Mouse (Mus musculus) stomach, embryonic 14.5 days (tissue): Measurements from ENCODE around the gene Cyp4a32. TPM values are rescaled to one million over a fixed set of nuclear protein-coding genes. Genes with fewer than 3 reads are reported as not detected.
"Not testable (repeated sequence)": the region's sequence is repeated elsewhere in the genome, so short reads cannot be mapped to it uniquely, and the experiment has no call there.

ENCODE experiments used
- ATAC-seq: fragments of 200-750 bp; cut with Nextera tagmentation; 2 replicates; pipeline ENCODE4 v1.8.0; 2017; ENCODE audit warnings: low read depth, moderate TSS enrichment; ENCODE audit not compliant: insufficient number of reproducible peaks, insufficient read depth, low FRiP score
- H3K27ac ChIP-seq: fragments of 300-500 bp; sonication (generic); 2 replicates; pipeline ENCODE4 v1.5.1; 2014; ENCODE audit warnings: mild to moderate bottlenecking, low read length, moderate library complexity, mixed read lengths
- H3K27me3 ChIP-seq: fragments of 300-500 bp; sonication (generic); 2 replicates; pipeline ENCODE4 v1.6.1; 2014; ENCODE audit warnings: low read length, control low read depth, mixed read lengths; ENCODE audit not compliant: control insufficient read depth, insufficient read depth
- H3K36me3 ChIP-seq: fragments of 300-500 bp; sonication (generic); 2 replicates; pipeline ENCODE4 v1.6.1; 2014; ENCODE audit warnings: mild to moderate bottlenecking, control low read depth, low read length, moderate library complexity, mixed read lengths; ENCODE audit not compliant: control insufficient read depth, insufficient read depth
- H3K4me1 ChIP-seq: fragments of 300-500 bp; sonication (generic); 2 replicates; pipeline ENCODE4 v1.6.1; 2014; ENCODE audit warnings: low read length, control low read depth, mixed read lengths; ENCODE audit not compliant: control insufficient read depth, insufficient read depth
- H3K4me2 ChIP-seq: fragments of 300-500 bp; sonication (generic); replicated peaks from 2 replicates; pipeline ENCODE4 v1.6.1; 2014; ENCODE audit warnings: low read depth, low read length, control low read depth
- H3K4me3 ChIP-seq: fragments of 300-500 bp; sonication (generic); 2 replicates; pipeline ENCODE4 v1.5.1; 2014; ENCODE audit warnings: low read depth, low read length, control low read depth
- H3K9ac ChIP-seq: fragments of 300-500 bp; sonication (generic); replicated peaks from 2 replicates; pipeline ENCODE4 v1.6.1; 2014; ENCODE audit warnings: low read depth, mild to moderate bottlenecking, control low read depth, low read length, moderate library complexity, mixed read lengths
- H3K9me3 ChIP-seq: fragments of 300-500 bp; sonication (generic); 2 replicates; pipeline ENCODE4 v1.6.1; 2016; ENCODE audit warnings: low read depth, low read length, control low read depth; ENCODE audit not compliant: control insufficient read depth
- WGBS: fragments of 180-500 bp; shearing (Covaris S2); extraction: QIAGEN DNeasy Blood & Tissue Kit; methylation state at CpG from one replicate; pipeline ENCODE4 v1.1.7; 2014; 5-methylcytosine and 5-hydroxymethylcytosine counted together
- polyA plus RNA-seq: library from polyadenylated mRNA; unstranded; fragments of >200 nt; fragmentation: Nextera tagmentation; extraction: Ambion mirVana; gene quantifications from 2 replicates; pipeline ENCODE4 v1.2.1, GENCODE M21; 2014

The Cyp4a32 gene
- polyA plus RNA-seq, 1 experiment from 2014 or later = not detected

- no peak for ATAC-seq
- H3K9ac ChIP-seq = no peak overlapping the region
- 57% methylated on average over 2 of the region's 2 CpGs for WGBS
Measured at GRCm38 (mm10) chr4:115648752-115649151, 48.0 kb downstream of the Cyp4a32 start.

GRCm38 (mm10) chr4:115649344-115649743 is 48.6 kb downstream of the Cyp4a32 start:
- Histone ChIP-seq H3K9ac (no peak overlapping the region), H3K27me3 (no peaks in the 10 kb centered on the region), H3K4me1 (no peaks in the 10 kb centered on the region), H3K4me3 (no peak overlapping the region), H3K27ac (no peak overlapping the region), H3K36me3 (no peaks in the 10 kb centered on the region), H3K4me2 (no peak overlapping the region), H3K9me3 (no peaks in the 10 kb centered on the region)
- ATAC-seq = no peak

More at GRCm38 (mm10) chr4:115648752-115649151, 48.0 kb downstream of the Cyp4a32 start:
- Histone ChIP-seq H3K36me3 (no peaks in the 10 kb centered on the region), H3K27ac (no peak overlapping the region), H3K4me1 (no peaks in the 10 kb centered on the region), H3K4me3 (no peak overlapping the region), H3K4me2 (no peak overlapping the region), H3K9me3 (no peaks in the 10 kb centered on the region), H3K27me3 (no peaks in the 10 kb centered on the region)

DNA sequence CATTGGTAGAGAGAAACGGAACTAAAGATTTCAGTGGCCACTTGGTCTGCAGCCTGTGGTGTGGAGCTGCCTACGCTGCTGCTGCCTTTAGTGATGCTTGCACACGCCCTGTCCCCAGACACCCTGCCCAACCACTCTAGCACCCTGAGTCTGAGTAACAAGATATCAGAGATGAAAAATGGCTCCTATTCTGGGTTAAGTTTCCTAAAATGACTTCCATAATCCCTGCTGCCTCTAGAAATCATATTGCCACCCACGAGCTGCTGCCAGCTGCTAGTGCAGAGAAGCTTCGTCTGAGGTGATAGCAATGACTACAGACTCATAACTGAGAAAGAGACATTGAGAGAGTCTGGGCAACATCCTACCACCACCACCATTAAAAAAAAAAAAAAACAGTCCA is 50.1 kb downstream of the Cyp4a32 start:
- Histone ChIP-seq H3K4me1 (no peaks in the 10 kb centered on the region), H3K4me2 (no peak overlapping the region), H3K9me3 (no peaks in the 10 kb centered on the region), H3K36me3 (no peaks in the 10 kb centered on the region), H3K27ac (no peak overlapping the region), H3K9ac (no peak overlapping the region), H3K4me3 (no peak overlapping the region), H3K27me3 (no peaks in the 10 kb centered on the region)
- no peak for ATAC-seq
- 70% methylated on average over 5 of the region's 5 CpGs for WGBS

GRCm38 (mm10) chr4:115655841-115656534 is 55.2 kb downstream of the Cyp4a32 start:
- not testable (repeated sequence) for H3K27ac ChIP-seq, H3K4me2 ChIP-seq, H3K9ac ChIP-seq, H3K9me3 ChIP-seq, H3K4me1 ChIP-seq, ATAC-seq, H3K4me3 ChIP-seq, H3K36me3 ChIP-seq, H3K27me3 ChIP-seq
- 71% methylated on average over 7 of the region's 7 CpGs for WGBS

GRCm38 (mm10) chr4:115656535-115656922 is 55.8 kb downstream of the Cyp4a32 start:
- not testable (repeated sequence) for H3K4me2 ChIP-seq, H3K27ac ChIP-seq, H3K36me3 ChIP-seq, H3K4me3 ChIP-seq, H3K9me3 ChIP-seq, H3K4me1 ChIP-seq, H3K27me3 ChIP-seq, H3K9ac ChIP-seq, ATAC-seq
- WGBS = 87% methylated on average over 1 of the region's 1 CpGs

GRCm38 (mm10) chr4:115657104-115657866 is 56.5 kb downstream of the Cyp4a32 start:
- Histone ChIP-seq H3K4me1 (no peaks in the 10 kb centered on the region), H3K36me3 (no peaks in the 10 kb centered on the region), H3K9ac (0 out of 2 replicates have a peak overlapping the region, but pooled peaks have one; percentile 18), H3K27ac (peak overlapping the region; percentile 66; the same call in 1 of the 2 replicates), H3K4me2 (peak overlapping the region; percentile 91), H3K27me3 (no peaks in the 10 kb centered on the region), H3K9me3 (no peaks in the 10 kb centered on the region), H3K4me3 (peak overlapping the region; percentile 40)
- WGBS = 2% methylated on average over 33 of the region's 34 CpGs
- peak; percentile 93 for ATAC-seq

DNA sequence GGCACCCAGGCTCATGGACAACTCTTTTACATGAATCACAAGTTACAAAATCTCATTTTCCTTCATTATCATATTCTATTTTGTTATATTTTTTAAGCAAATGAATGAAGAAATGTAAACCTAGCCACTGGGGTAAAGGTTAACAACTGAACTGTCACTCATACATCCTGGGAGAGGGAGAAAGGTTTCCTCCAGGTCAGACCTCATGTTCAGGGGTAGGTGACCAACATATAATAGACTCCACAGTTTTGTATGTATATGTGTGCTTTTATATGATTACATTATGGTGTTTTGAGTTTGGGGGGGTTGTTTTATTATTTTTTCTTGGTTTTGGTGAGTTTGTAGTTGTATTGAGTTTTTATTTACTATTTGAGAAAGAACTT is 57.1 kb downstream of the Cyp4a32 start:
- Histone ChIP-seq H3K27me3 (no peaks in the 10 kb centered on the region), H3K9me3 (no peaks in the 10 kb centered on the region), H3K27ac (no peak overlapping the region), H3K36me3 (no peaks in the 10 kb centered on the region), H3K4me1 (no peaks in the 10 kb centered on the region), H3K9ac (no peak overlapping the region), H3K4me3 (no peak overlapping the region), H3K4me2 (no peak overlapping the region)
- ATAC-seq = peak; percentile 64; the same call in 1 of the 2 replicates

- H3K9ac ChIP-seq = no peak overlapping the region
- no peaks in the 10 kb centered on the region for H3K4me1 ChIP-seq
- no peaks in the 10 kb centered on the region for H3K27me3 ChIP-seq
- H3K4me3 ChIP-seq = no peak overlapping the region
- no peak overlapping the region for H3K27ac ChIP-seq
- H3K9me3 ChIP-seq = no peaks in the 10 kb centered on the region
- no peak for ATAC-seq
- no peaks in the 10 kb centered on the region for H3K36me3 ChIP-seq
- no peak overlapping the region for H3K4me2 ChIP-seq
Measured at GRCm38 (mm10) chr4:115659190-115659589, 58.4 kb downstream of the Cyp4a32 start.
